Mouse (Mus musculus) embryonic fibroblast, embryonic 13.5 days (primary cell): ENCODE measurements around the gene Dapk1.

Experiments used
- CTCF ChIP-seq: IDR thresholded peaks from 2 replicates; pipeline ENCODE4 v1.5.1; 2011; ENCODE audit warnings: mild to moderate bottlenecking, control low read depth, low read length, moderate library complexity, borderline replicate concordance; ENCODE audit not compliant: insufficient read depth
- POLR2A ChIP-seq: IDR thresholded peaks from 2 replicates; pipeline ENCODE4 v1.6.1; 2011; ENCODE audit warnings: low read depth, mild to moderate bottlenecking, control low read depth, low read length, moderate library complexity

DNA sequence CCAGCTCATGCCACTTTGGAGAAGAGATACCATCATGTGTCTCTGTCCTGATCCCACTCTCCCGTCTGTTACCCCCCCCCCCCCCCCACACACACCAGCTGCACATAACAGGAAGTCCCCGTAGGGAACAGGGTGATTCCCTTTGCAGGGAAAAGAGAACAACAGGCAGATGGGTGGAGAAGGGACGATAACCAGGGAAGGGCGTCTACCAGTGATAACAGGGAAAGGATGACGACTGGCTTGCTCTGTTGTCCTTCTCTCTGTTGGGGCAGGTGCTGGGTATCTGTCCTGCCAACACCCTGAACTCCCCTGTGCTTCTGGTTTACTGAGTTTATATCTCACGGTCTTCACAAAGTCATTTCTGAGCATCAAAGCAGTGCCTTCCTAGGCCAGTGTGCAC is 18.0 kb downstream of the Dapk1 start:
- TF ChIP-seq CTCF = no peak
- no peak for TF ChIP-seq POLR2A
